Mouse (Mus musculus) heart, embryonic 11.5 days (tissue): ENCODE measurements around the gene Evi5. TPM values are rescaled to one million over a fixed set of nuclear protein-coding genes. Genes with fewer than 3 reads are reported as not detected.
"Not testable (repeated sequence)": the region's sequence is repeated elsewhere in the genome, so short reads cannot be mapped to it uniquely, and the experiment has no call there.

Experiments
- ATAC-seq: fragments of 200-750 bp; cut with Nextera tagmentation; replicated peaks from 2 replicates; pipeline ENCODE4 v1.8.0; 2017; ENCODE audit warnings: moderate library complexity; ENCODE audit not compliant: insufficient number of reproducible peaks, low FRiP score, low TSS enrichment
- H3K27ac ChIP-seq: fragments of 300-500 bp; sonication (generic); 2 replicates; pipeline ENCODE4 v1.5.1; 2014; ENCODE audit warnings: mild to moderate bottlenecking, low read depth, low read length
- H3K27me3 ChIP-seq: fragments of 300-500 bp; sonication (generic); 2 replicates; pipeline ENCODE4 v1.6.1; 2014; ENCODE audit warnings: mild to moderate bottlenecking, low read length, mixed read lengths; ENCODE audit not compliant: control insufficient read depth, insufficient read depth
- H3K36me3 ChIP-seq: fragments of 300-500 bp; sonication (generic); 2 replicates; pipeline ENCODE4 v1.6.1; 2014; ENCODE audit warnings: mild to moderate bottlenecking, low read length, moderate library complexity, mixed read lengths; ENCODE audit not compliant: control insufficient read depth, insufficient read depth
- H3K4me1 ChIP-seq: fragments of 300-500 bp; sonication (generic); 2 replicates; pipeline ENCODE4 v1.6.1; 2014; ENCODE audit warnings: low read length; ENCODE audit not compliant: control insufficient read depth, insufficient read depth
- H3K4me2 ChIP-seq: fragments of 300-500 bp; sonication (generic); 2 replicates; pipeline ENCODE4 v1.6.1; 2014; ENCODE audit warnings: mild to moderate bottlenecking, moderate library complexity
- H3K4me3 ChIP-seq: fragments of 300-500 bp; sonication (generic); 2 replicates; pipeline ENCODE4 v1.5.1; 2014; ENCODE audit warnings: low read depth, low read length
- H3K9ac ChIP-seq: fragments of 300-500 bp; sonication (generic); 2 replicates; pipeline ENCODE4 v1.6.1; 2014; ENCODE audit warnings: mild to moderate bottlenecking, low read depth, low read length, moderate library complexity
- H3K9me3 ChIP-seq: fragments of 300-500 bp; sonication (generic); replicated peaks from 2 replicates; pipeline ENCODE4 v1.6.1; 2016; ENCODE audit warnings: low read length; ENCODE audit not compliant: control insufficient read depth
- WGBS: fragments of 180-500 bp; shearing (Covaris S2); extraction: QIAGEN DNeasy Blood & Tissue Kit; methylation state at CpG from one replicate; pipeline ENCODE4 v1.1.7; 2014; ENCODE audit not compliant: insufficient replicate concordance; 5-methylcytosine and 5-hydroxymethylcytosine counted together
- polyA plus RNA-seq: library from polyadenylated mRNA; unstranded; fragments of >200 nt; fragmentation: Nextera tagmentation; extraction: Ambion mirVana; gene quantifications from 2 replicates; pipeline ENCODE4 v1.2.1, GENCODE M21; 2014

Evi5 gene
- polyA plus RNA-seq, 1 experiment from 2014 or later, result 46.7 TPM

- Histone ChIP-seq H3K4me3 (no peak overlapping the region), H3K27ac (no peak overlapping the region), H3K4me2 (no peak overlapping the region), H3K27me3 (no peaks in the 10 kb centered on the region), H3K9me3 (no peaks in the 10 kb centered on the region), H3K36me3 (peaks cover 33% of the 10 kb centered on the region), H3K4me1 (no peaks in the 10 kb centered on the region), H3K9ac (no peak overlapping the region)
- no peak for ATAC-seq
- WGBS, result 66% methylated on average over 2 of the region's 2 CpGs
These were observed 33.7 kb upstream of the Evi5 start for GRCm38 (mm10) chr5:107908514-107909110.

- 75% methylated on average over 3 of the region's 3 CpGs for WGBS
- ATAC-seq, result no peak
- Histone ChIP-seq H3K4me3 (no peak overlapping the region), H3K27ac (no peak overlapping the region), H3K4me1 (peaks cover 3% of the 10 kb centered on the region; the same call in 1 of the 2 replicates), H3K4me2 (no peak overlapping the region), H3K9me3 (no peaks in the 10 kb centered on the region), H3K9ac (no peak overlapping the region), H3K27me3 (no peaks in the 10 kb centered on the region), H3K36me3 (peaks cover 38% of the 10 kb centered on the region)
These were observed 29.4 kb upstream of the Evi5 start for GRCm38 (mm10) chr5:107904325-107904724.

- H3K27ac ChIP-seq, result peak overlapping the region; percentile 84
- peak overlapping the region; percentile 76 for H3K4me3 ChIP-seq
- H3K36me3 ChIP-seq, result peaks cover 23% of the 10 kb centered on the region
- ATAC-seq, result no peak; the same call in 1 of the 2 replicates
- peaks cover 3% of the 10 kb centered on the region; the same call in 1 of the 2 replicates for H3K4me1 ChIP-seq
- H3K27me3 ChIP-seq, result no peaks in the 10 kb centered on the region
- no peaks in the 10 kb centered on the region for H3K9me3 ChIP-seq
- WGBS, result under 1% methylated on average over 23 of the region's 23 CpGs
- peak overlapping the region; percentile 86 for H3K4me2 ChIP-seq
- peak overlapping the region; percentile 94 for H3K9ac ChIP-seq
These were observed 26.2 kb upstream of the Evi5 start for GRCm38 (mm10) chr5:107901014-107901615.

- ATAC-seq, result peak; percentile 96
- WGBS, result 3% methylated on average over 63 of the region's 66 CpGs
- no peaks in the 10 kb centered on the region for H3K9me3 ChIP-seq
- H3K4me2 ChIP-seq, result peak within 1 kb of the TSS; percentile 86
- H3K36me3 ChIP-seq, result peaks cover 19% of the 10 kb centered on the region
- peak within 1 kb of the TSS; percentile 84 for H3K27ac ChIP-seq
- peaks cover 3% of the 10 kb centered on the region; the same call in 1 of the 2 replicates for H3K4me1 ChIP-seq
- H3K4me3 ChIP-seq, result peak within 1 kb of the TSS; percentile 76
- no peaks in the 10 kb centered on the region for H3K27me3 ChIP-seq
- H3K9ac ChIP-seq, result peak within 1 kb of the TSS; percentile 94
These were observed 25.5 kb upstream of the Evi5 start, which contains the start of gene Rpl5 for GRCm38 (mm10) chr5:107900206-107901013. Gene Rpl5 (plus strand): TSS chr5:107900502.

- no peak overlapping the region for H3K9ac ChIP-seq
- H3K36me3 ChIP-seq, result no peaks in the 10 kb centered on the region
- no peak overlapping the region for H3K4me2 ChIP-seq
- no peaks in the 10 kb centered on the region for H3K27me3 ChIP-seq
- no peaks in the 10 kb centered on the region for H3K4me1 ChIP-seq
- H3K4me3 ChIP-seq, result no peak overlapping the region
- ATAC-seq, result no peak
- WGBS, result 57% methylated on average over 1 of the region's 1 CpGs
- no peak overlapping the region for H3K27ac ChIP-seq
- no peaks in the 10 kb centered on the region for H3K9me3 ChIP-seq
These were observed 21.4 kb upstream of the Evi5 start for GRCm38 (mm10) chr5:107896265-107896664.

GRCm38 (mm10) chr5:107894676-107895075, 19.8 kb upstream of the Evi5 start:
- no peak overlapping the region for H3K4me2 ChIP-seq
- no peak for ATAC-seq
- H3K4me1 ChIP-seq, result no peaks in the 10 kb centered on the region
- H3K36me3 ChIP-seq, result no peaks in the 10 kb centered on the region
- H3K27me3 ChIP-seq, result no peaks in the 10 kb centered on the region
- H3K9ac ChIP-seq, result no peak overlapping the region
- no peaks in the 10 kb centered on the region for H3K9me3 ChIP-seq
- no peak overlapping the region for H3K27ac ChIP-seq
- WGBS, result 65% methylated on average over 7 of the region's 7 CpGs
- no peak overlapping the region for H3K4me3 ChIP-seq

- not testable (repeated sequence) for H3K9ac ChIP-seq, H3K27me3 ChIP-seq, H3K4me1 ChIP-seq, ATAC-seq, H3K27ac ChIP-seq, H3K4me2 ChIP-seq, H3K4me3 ChIP-seq, H3K36me3 ChIP-seq, H3K9me3 ChIP-seq
- 50% methylated on average over 1 of the region's 1 CpGs for WGBS
These were observed 16.6 kb upstream of the Evi5 start for GRCm38 (mm10) chr5:107891515-107891914.

GRCm38 (mm10) chr5:107889994-107890888, 15.3 kb upstream of the Evi5 start:
- Histone ChIP-seq H3K9me3 (no peaks in the 10 kb centered on the region), H3K27ac (no peak overlapping the region), H3K4me3 (no peak overlapping the region), H3K4me2 (no peak overlapping the region), H3K4me1 (no peaks in the 10 kb centered on the region), H3K27me3 (no peaks in the 10 kb centered on the region), H3K9ac (no peak overlapping the region), H3K36me3 (no peaks in the 10 kb centered on the region)
- no peak for ATAC-seq
- 51% methylated on average over 9 of the region's 9 CpGs for WGBS
